ENCODE assay signal across 10 mouse cellular contexts in genomic region chr10:24132273-24132672, GRCm38 (mm10). TPM values are rescaled to one million over a fixed set of nuclear protein-coding genes. Genes with fewer than 3 reads are reported as not detected.
A peak's percentile ranks its signal among the peaks of the same experiment; 100 is the strongest.
DNase-seq lines count a peak whose midpoint lies in the region; ATAC-seq and TF ChIP-seq lines count a peak whose summit lies in the region.
"Had no signal": no experiment of that assay in that cellular context is flagged by ENCODE, and none has a peak within 500 bp of the region (broad histone marks: within the 10 kb centered on the region; RNA-seq: fewer than 3 reads in every experiment).

No protein-coding gene starts in this region.

- no peaks in the 10 kb centered on the region for H3K9me3 ChIP-seq in forebrain, embryonic 10.5 days
- H3K9me3 ChIP-seq in forebrain, postnatal 0 days (ENCODE audit: low read length) = no peaks in the 10 kb centered on the region
- no peaks in the 10 kb centered on the region for H3K9me3 ChIP-seq in liver, embryonic 13.5 days (replicated peaks)

- peak overlapping the region; percentile 21; the same call in 1 of the 2 replicates for H3K27ac ChIP-seq in forebrain, embryonic 10.5 days
- H3K27ac ChIP-seq in forebrain, postnatal 0 days (ENCODE audit: low read depth, low read length) = no peak overlapping the region
- peak overlapping the region; percentile 32 for H3K27ac ChIP-seq in liver, embryonic 13.5 days

- no peaks in the 10 kb centered on the region for H3K27me3 ChIP-seq in forebrain, embryonic 10.5 days (ENCODE audit: poor library complexity, severe bottlenecking)
- H3K27me3 ChIP-seq in forebrain, postnatal 0 days (ENCODE audit: insufficient read depth, low read length) = no peaks in the 10 kb centered on the region
- H3K27me3 ChIP-seq in liver, embryonic 13.5 days = no peaks in the 10 kb centered on the region

- peaks cover 23% of the 10 kb centered on the region for H3K4me1 ChIP-seq in forebrain, embryonic 10.5 days
- H3K4me1 ChIP-seq in forebrain, postnatal 0 days (ENCODE audit: insufficient read depth) = no peaks in the 10 kb centered on the region
- peaks cover 35% of the 10 kb centered on the region for H3K4me1 ChIP-seq in liver, embryonic 13.5 days (replicated peaks)

- H3K9ac ChIP-seq in forebrain, postnatal 0 days = no peak overlapping the region
- no peak overlapping the region for H3K9ac ChIP-seq in liver, embryonic 13.5 days

- TF ChIP-seq CTCF in forebrain, postnatal 0 days (IDR thresholded peaks at IDR 0.05; ENCODE audit: low read depth) = no peak

- H3K36me3 ChIP-seq in forebrain, embryonic 10.5 days (replicated peaks) = no peaks in the 10 kb centered on the region
- H3K36me3 ChIP-seq in forebrain, postnatal 0 days (ENCODE audit: insufficient read depth) = no peaks in the 10 kb centered on the region
- no peaks in the 10 kb centered on the region for H3K36me3 ChIP-seq in liver, embryonic 13.5 days

- no peak overlapping the region for H3K4me3 ChIP-seq in forebrain, embryonic 10.5 days
- H3K4me3 ChIP-seq in forebrain, postnatal 0 days (ENCODE audit: low read depth, low read length) = no peak overlapping the region
- H3K4me3 ChIP-seq in liver, embryonic 13.5 days (replicated peaks) = no peak overlapping the region

- H3K4me2 ChIP-seq in forebrain, postnatal 0 days (ENCODE audit: low read depth) = no peak overlapping the region
- H3K4me2 ChIP-seq in liver, embryonic 13.5 days = peak overlapping the region; percentile 51

- ATAC-seq in forebrain, postnatal 0 days = no peak
- ATAC-seq in liver, embryonic 13.5 days (ENCODE audit: low read depth) = 0 out of 2 replicates have a peak, but pooled peaks have one; percentile 33

- peak; percentile 25 for DNase-seq in forebrain, embryonic 10.5 days (ENCODE audit: extremely low spot score, low spot score)
- no peak for DNase-seq in forebrain, postnatal 0 days
- peak; percentile 7 to 10 for DNase-seq in urinary bladder, postnatal 36 days (ENCODE audit: low spot score in 2 of 2)
- no peak for DNase-seq in urinary bladder, postnatal 10 days (ENCODE audit: low spot score)
- no peak for DNase-seq in liver, embryonic 13.5 days
- DNase-seq in yolk sac, embryonic 10.5 days (ENCODE audit: low spot score) = peak; percentile 83
- no peak for DNase-seq in gastrocnemius, postnatal 36 days
- DNase-seq in thymus, postnatal 36 days = no peak

- 5% methylated on average over 5 of the region's 5 CpGs for WGBS in forebrain, embryonic 10.5 days
- WGBS in forebrain, postnatal 0 days = 7% methylated on average over 5 of the region's 5 CpGs
- WGBS in liver, embryonic 13.5 days (ENCODE audit: insufficient replicate concordance) = 43% methylated on average over 5 of the region's 5 CpGs

- intact Hi-C loops in gastrocnemius, postnatal 36 days (cut with DNase I) = loop anchor here (5.0 kb wide), 2 partner anchors 155 to 320 kb away; no protein-coding TSS in a partner anchor

RNA-seq across cellular contexts. Expression of gene Stx7, which starts 16.8 kb away (rescaled TPM):
- 42.3 and 42.5 TPM in 2 replicates for polyA plus RNA-seq in forebrain, embryonic 10.5 days (2016; fragmentation: Nextera tagmentation; extraction: Ambion mirVana)
- 160 and 169 TPM in 2 replicates for total RNA-seq in forebrain, postnatal 0 days (2014; rRNA removed)
- 318 and 351 TPM in 2 replicates for polyA plus RNA-seq in forebrain, postnatal 0 days (2015; fragmentation: Nextera tagmentation; extraction: Ambion mirVana)
- 31.6 and 37.1 TPM in 2 replicates for polyA plus RNA-seq in liver, embryonic 13.5 days (2015; fragmentation: Nextera tagmentation; extraction: Ambion mirVana)
- total RNA-seq in gastrocnemius, postnatal 36 days (2021) = 10 to 100 TPM; 21.5 to 24.3 TPM

RNA-seq across cellular contexts. Expression of gene Taar9, which starts 22.9 kb away (rescaled TPM):
- polyA plus RNA-seq in forebrain, embryonic 10.5 days (2016; fragmentation: Nextera tagmentation; extraction: Ambion mirVana) = 0.19 TPM in 1 of 2 replicates, not detected in the other
- not detected in 2 replicates for total RNA-seq in forebrain, postnatal 0 days (2014; rRNA removed)
- polyA plus RNA-seq in forebrain, postnatal 0 days (2015; fragmentation: Nextera tagmentation; extraction: Ambion mirVana) = not detected in 2 replicates
- polyA plus RNA-seq in liver, embryonic 13.5 days (2015; fragmentation: Nextera tagmentation; extraction: Ambion mirVana) = not detected in 2 replicates
- not detected for total RNA-seq in gastrocnemius, postnatal 36 days (2021)
- total RNA-seq: common myeloid progenitor, adult 5-6 weeks; left cerebral cortex, adult 18-20 months had no signal

RNA-seq across cellular contexts. Expression of gene Taar8c, which starts 30.6 kb away (rescaled TPM):
- polyA plus RNA-seq in forebrain, embryonic 10.5 days (2016; fragmentation: Nextera tagmentation; extraction: Ambion mirVana) = not detected in 2 replicates
- not detected in 2 replicates for total RNA-seq in forebrain, postnatal 0 days (2014; rRNA removed)
- not detected in 2 replicates for polyA plus RNA-seq in forebrain, postnatal 0 days (2015; fragmentation: Nextera tagmentation; extraction: Ambion mirVana)
- polyA plus RNA-seq in liver, embryonic 13.5 days (2015; fragmentation: Nextera tagmentation; extraction: Ambion mirVana) = not detected in 2 replicates
- total RNA-seq in gastrocnemius, postnatal 36 days (2021) = not detected
- total RNA-seq: common myeloid progenitor, adult 5-6 weeks; left cerebral cortex, adult 18-20 months had no signal

RNA-seq across cellular contexts. Expression of gene Taar8b, which starts 40.2 kb away (rescaled TPM):
- not detected in 2 replicates for polyA plus RNA-seq in forebrain, embryonic 10.5 days (2016; fragmentation: Nextera tagmentation; extraction: Ambion mirVana)
- total RNA-seq in forebrain, postnatal 0 days (2014; rRNA removed) = not detected in 2 replicates
- not detected in 2 replicates for polyA plus RNA-seq in forebrain, postnatal 0 days (2015; fragmentation: Nextera tagmentation; extraction: Ambion mirVana)
- not detected in 2 replicates for polyA plus RNA-seq in liver, embryonic 13.5 days (2015; fragmentation: Nextera tagmentation; extraction: Ambion mirVana)
- total RNA-seq in gastrocnemius, postnatal 36 days (2021) = not detected
- total RNA-seq: common myeloid progenitor, adult 5-6 weeks; left cerebral cortex, adult 18-20 months had no signal

RNA-seq across cellular contexts. Expression of gene Taar8a, which starts 56.0 kb away (rescaled TPM):
- polyA plus RNA-seq in forebrain, embryonic 10.5 days (2016; fragmentation: Nextera tagmentation; extraction: Ambion mirVana) = not detected in 2 replicates
- not detected in 2 replicates for total RNA-seq in forebrain, postnatal 0 days (2014; rRNA removed)
- polyA plus RNA-seq in forebrain, postnatal 0 days (2015; fragmentation: Nextera tagmentation; extraction: Ambion mirVana) = not detected in 2 replicates
- not detected in 2 replicates for polyA plus RNA-seq in liver, embryonic 13.5 days (2015; fragmentation: Nextera tagmentation; extraction: Ambion mirVana)
- not detected for total RNA-seq in gastrocnemius, postnatal 36 days (2021)
- total RNA-seq: common myeloid progenitor, adult 5-6 weeks; left cerebral cortex, adult 18-20 months had no signal

Comparison
In these comparisons a context has a peak if more than half of its experiments do, and no peak if none do; other contexts are left out.
1. DNase-seq: peak in forebrain, embryonic 10.5 days (single experiment), urinary bladder, postnatal 36 days (2 of 2) and yolk sac, embryonic 10.5 days (single experiment); none in forebrain, postnatal 0 days (single experiment), urinary bladder, postnatal 10 days (single experiment), liver, embryonic 13.5 days (single experiment), gastrocnemius, postnatal 36 days (0 of 2) and thymus, postnatal 36 days (0 of 2).